Mouse (Mus musculus) megakaryocyte, embryonic 14.5 days (primary cell): ENCODE data around the gene Ccser2.

Source experiments
- FLI1 ChIP-seq: IDR thresholded peaks from 2 replicates; pipeline ENCODE4 v1.6.1; 2012; ENCODE audit warnings: low read length, inconsistent platforms, mixed read lengths
- GATA1 ChIP-seq: IDR thresholded peaks from 3 replicates; pipeline ENCODE4 v1.6.1; 2012; ENCODE audit warnings: mixed read lengths, low read length, inconsistent platforms, borderline replicate concordance

DNA sequence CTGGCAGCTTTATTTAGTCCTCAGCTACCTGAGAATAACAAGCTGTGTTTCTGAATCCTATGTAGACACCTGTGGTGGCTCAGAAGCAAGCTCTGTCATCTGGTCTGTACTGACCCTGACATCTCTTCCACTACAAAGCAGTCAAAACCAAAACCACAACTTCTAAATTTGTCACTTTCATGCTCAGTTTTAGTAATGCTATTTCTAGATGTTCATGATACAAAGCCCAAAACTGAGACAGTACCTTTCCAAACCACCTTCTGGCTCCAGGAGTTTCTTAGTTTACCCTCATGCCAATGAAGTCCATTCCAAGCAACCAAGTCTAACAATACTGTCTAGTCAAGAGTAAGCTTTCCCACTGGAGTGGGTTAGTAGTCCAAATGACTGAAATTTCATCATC, 36.5 kb downstream of the Ccser2 start:
- TF ChIP-seq GATA1: no peak
- no peak for TF ChIP-seq FLI1
